Mouse (Mus musculus) embryonic facial prominence, embryonic 11.5 days (tissue): ENCODE results near the gene Olfr986. TPM values are rescaled to one million over a fixed set of nuclear protein-coding genes. Genes with fewer than 3 reads are reported as not detected.

Source experiments
- ATAC-seq: fragments of 200-750 bp; cut with Nextera tagmentation; replicated peaks from 2 replicates; pipeline ENCODE4 v1.8.0; 2017; ENCODE audit warnings: low read depth; ENCODE audit not compliant: insufficient number of reproducible peaks, low FRiP score, low TSS enrichment
- DNase-seq: peaks from one replicate; pipeline ENCODE4 v3.0.0-alpha.2; 2015; ENCODE audit warnings: low spot score
- H3K27ac ChIP-seq: fragments of 300-500 bp; sonication (generic); replicated peaks from 2 replicates; pipeline ENCODE4 v1.5.1; 2014; ENCODE audit warnings: mild to moderate bottlenecking, low read depth, low read length, control low read depth
- H3K27me3 ChIP-seq: fragments of 300-500 bp; sonication (generic); 2 replicates; pipeline ENCODE4 v1.6.1; 2014; ENCODE audit warnings: mild to moderate bottlenecking, low read length, moderate library complexity, mixed read lengths; ENCODE audit not compliant: control insufficient read depth, insufficient read depth
- H3K36me3 ChIP-seq: fragments of 300-500 bp; sonication (generic); replicated peaks from 2 replicates; pipeline ENCODE4 v1.6.1; 2014; ENCODE audit warnings: low read depth, mild to moderate bottlenecking, low read length, moderate library complexity, mixed read lengths; ENCODE audit not compliant: control insufficient read depth, insufficient read depth
- H3K4me1 ChIP-seq: fragments of 300-500 bp; sonication (generic); 2 replicates; pipeline ENCODE4 v1.6.1; 2014; ENCODE audit warnings: low read length, mixed read lengths; ENCODE audit not compliant: control insufficient read depth, insufficient read depth
- H3K4me2 ChIP-seq: fragments of 300-500 bp; sonication (generic); 2 replicates; pipeline ENCODE4 v1.6.1; 2014; ENCODE audit warnings: low read depth, mild to moderate bottlenecking, control low read depth, low read length, moderate library complexity
- H3K4me3 ChIP-seq: fragments of 300-500 bp; sonication (generic); 2 replicates; pipeline ENCODE4 v1.5.1; 2014; ENCODE audit warnings: low read depth, low read length, control low read depth
- H3K9ac ChIP-seq: fragments of 300-500 bp; sonication (generic); replicated peaks from 2 replicates; pipeline ENCODE4 v1.6.1; 2014; ENCODE audit warnings: mild to moderate bottlenecking, control low read depth, low read length
- H3K9me3 ChIP-seq: fragments of 300-500 bp; sonication (generic); replicated peaks from 2 replicates; pipeline ENCODE4 v1.6.1; 2016; ENCODE audit warnings: mild to moderate bottlenecking, low read length, inconsistent platforms, mixed read lengths; ENCODE audit not compliant: control insufficient read depth
- WGBS: fragments of 180-500 bp; shearing (Covaris S2); extraction: QIAGEN DNeasy Blood & Tissue Kit; methylation state at CpG from one replicate; pipeline ENCODE4 v1.1.7; 2014; 5-methylcytosine and 5-hydroxymethylcytosine counted together
- polyA plus RNA-seq: library from polyadenylated mRNA; unstranded; fragments of >200 nt; fragmentation: Nextera tagmentation; extraction: Ambion mirVana; gene quantifications from 2 replicates; pipeline ENCODE4 v1.2.1, GENCODE M21; 2014

Olfr986 gene
- polyA plus RNA-seq, 1 experiment from 2014 or later, result not detected

- no peak overlapping the region for H3K9ac ChIP-seq
- H3K36me3 ChIP-seq, result no peaks in the 10 kb centered on the region
- 77% methylated on average over 4 of the region's 4 CpGs for WGBS
- no peak for DNase-seq
- no peaks in the 10 kb centered on the region for H3K9me3 ChIP-seq
- no peak overlapping the region for H3K27ac ChIP-seq
- no peaks in the 10 kb centered on the region for H3K4me1 ChIP-seq
- no peak overlapping the region for H3K4me3 ChIP-seq
- no peaks in the 10 kb centered on the region for H3K27me3 ChIP-seq
- no peak overlapping the region for H3K4me2 ChIP-seq
- ATAC-seq, result no peak
Measured at GRCm38 (mm10) chr9:40224289-40224688, 43.6 kb downstream of the Olfr986 start.

GRCm38 (mm10) chr9:40227874-40228789 is 47.4 kb downstream of the Olfr986 start:
- no peak for ATAC-seq
- DNase-seq, result peak; percentile 80

GRCm38 (mm10) chr9:40228804-40229331 is 48.1 kb downstream of the Olfr986 start:
- ATAC-seq (no peak), DNase-seq (no peak)
- H3K4me1 ChIP-seq, result no peaks in the 10 kb centered on the region
- WGBS, result 52% methylated on average over 6 of the region's 6 CpGs
- H3K36me3 ChIP-seq, result no peaks in the 10 kb centered on the region
- no peak overlapping the region for H3K4me2 ChIP-seq
- H3K9ac ChIP-seq, result no peak overlapping the region
- no peaks in the 10 kb centered on the region for H3K9me3 ChIP-seq
- H3K27ac ChIP-seq, result no peak overlapping the region
- H3K4me3 ChIP-seq, result no peak overlapping the region
- no peaks in the 10 kb centered on the region for H3K27me3 ChIP-seq

More at GRCm38 (mm10) chr9:40227874-40228789, 47.4 kb downstream of the Olfr986 start:
- Histone ChIP-seq H3K4me3 (no peak overlapping the region), H3K27ac (no peak overlapping the region), H3K4me2 (no peak overlapping the region), H3K9ac (no peak overlapping the region), H3K27me3 (no peaks in the 10 kb centered on the region), H3K4me1 (no peaks in the 10 kb centered on the region), H3K9me3 (no peaks in the 10 kb centered on the region), H3K36me3 (no peaks in the 10 kb centered on the region)
- 71% methylated on average over 10 of the region's 10 CpGs for WGBS

DNA sequence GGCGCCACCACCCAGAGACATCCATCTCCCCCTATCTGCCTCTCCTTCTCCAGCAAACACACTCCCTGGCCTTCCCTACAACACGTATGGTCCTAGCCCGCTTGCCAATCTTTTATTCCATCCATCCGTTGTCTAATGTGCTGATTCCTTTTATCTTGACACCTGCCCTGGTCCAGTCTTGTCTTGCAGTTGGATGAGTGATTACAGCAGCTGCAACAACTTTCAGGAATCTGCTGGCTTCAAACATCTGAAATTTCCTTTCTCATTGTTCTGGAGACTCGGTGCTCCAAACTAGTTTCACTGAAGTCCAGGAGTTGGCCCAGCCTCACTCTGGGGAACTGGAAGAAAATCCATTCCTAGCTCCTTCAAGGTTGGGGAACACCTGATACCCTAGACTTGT is 48.8 kb downstream of the Olfr986 start:
- Histone ChIP-seq H3K4me1 (no peaks in the 10 kb centered on the region), H3K9ac (no peak overlapping the region), H3K27ac (no peak overlapping the region), H3K4me2 (no peak overlapping the region), H3K36me3 (no peaks in the 10 kb centered on the region), H3K9me3 (no peaks in the 10 kb centered on the region), H3K4me3 (no peak overlapping the region), H3K27me3 (no peaks in the 10 kb centered on the region)
- WGBS, result 67% methylated on average over 5 of the region's 5 CpGs
- DNase-seq, result no peak
- ATAC-seq, result no peak

GRCm38 (mm10) chr9:40231019-40231418 is 50.3 kb downstream of the Olfr986 start:
- WGBS, result 84% methylated on average over 3 of the region's 3 CpGs
- ATAC-seq (no peak), DNase-seq (no peak)
- Histone ChIP-seq H3K4me1 (no peaks in the 10 kb centered on the region), H3K9me3 (no peaks in the 10 kb centered on the region), H3K27ac (no peak overlapping the region), H3K4me2 (no peak overlapping the region), H3K36me3 (no peaks in the 10 kb centered on the region), H3K9ac (no peak overlapping the region), H3K27me3 (no peaks in the 10 kb centered on the region), H3K4me3 (no peak overlapping the region)

GRCm38 (mm10) chr9:40234233-40235072 is 53.7 kb downstream of the Olfr986 start:
- Histone ChIP-seq H3K4me3 (no peak overlapping the region), H3K9me3 (no peaks in the 10 kb centered on the region), H3K36me3 (no peaks in the 10 kb centered on the region), H3K27ac (no peak overlapping the region), H3K4me1 (no peaks in the 10 kb centered on the region), H3K9ac (no peak overlapping the region), H3K4me2 (no peak overlapping the region), H3K27me3 (no peaks in the 10 kb centered on the region)
- DNase-seq (no peak), ATAC-seq (no peak)
- 66% methylated on average over 10 of the region's 10 CpGs for WGBS

- no peak overlapping the region for H3K4me2 ChIP-seq
- H3K36me3 ChIP-seq, result no peaks in the 10 kb centered on the region
- H3K27ac ChIP-seq, result no peak overlapping the region
- H3K27me3 ChIP-seq, result no peaks in the 10 kb centered on the region
- H3K4me1 ChIP-seq, result no peaks in the 10 kb centered on the region
- no peak overlapping the region for H3K9ac ChIP-seq
- H3K4me3 ChIP-seq, result no peak overlapping the region
- DNase-seq (no peak), ATAC-seq (no peak)
- 86% methylated on average over 7 of the region's 7 CpGs for WGBS
- H3K9me3 ChIP-seq, result no peaks in the 10 kb centered on the region
Measured at GRCm38 (mm10) chr9:40235220-40235619, 54.5 kb downstream of the Olfr986 start.
